Mouse (Mus musculus) embryonic facial prominence, embryonic 12.5 days (tissue): ENCODE results near the gene Gtf3c4. TPM values are rescaled to one million over a fixed set of nuclear protein-coding genes. Genes with fewer than 3 reads are reported as not detected.

Experiments
- ATAC-seq: fragments of 200-750 bp; cut with Nextera tagmentation; 2 replicates; pipeline ENCODE4 v1.8.0; 2017; ENCODE audit not compliant: insufficient number of reproducible peaks, insufficient read depth, low FRiP score, low TSS enrichment
- H3K27ac ChIP-seq: fragments of 300-500 bp; sonication (generic); 2 replicates; pipeline ENCODE4 v1.5.1; 2016; ENCODE audit warnings: mild to moderate bottlenecking
- H3K27me3 ChIP-seq: fragments of 300-500 bp; sonication (generic); 2 replicates; pipeline ENCODE4 v1.6.1; 2016; ENCODE audit warnings: mild to moderate bottlenecking, moderate library complexity
- H3K36me3 ChIP-seq: fragments of 300-500 bp; sonication (generic); 2 replicates; pipeline ENCODE4 v1.6.1; 2016; ENCODE audit warnings: mild to moderate bottlenecking
- H3K4me1 ChIP-seq: fragments of 300-500 bp; sonication (generic); 2 replicates; pipeline ENCODE4 v1.6.1; 2016
- H3K4me2 ChIP-seq: fragments of 300-500 bp; sonication (generic); replicated peaks from 2 replicates; pipeline ENCODE4 v1.6.1; 2016; ENCODE audit warnings: mild to moderate bottlenecking, moderate library complexity
- H3K4me3 ChIP-seq: fragments of 300-500 bp; sonication (generic); 2 replicates; pipeline ENCODE4 v1.5.1; 2016; ENCODE audit warnings: mild to moderate bottlenecking
- H3K9ac ChIP-seq: fragments of 300-500 bp; sonication (generic); 2 replicates; pipeline ENCODE4 v1.6.1; 2016; ENCODE audit warnings: mild to moderate bottlenecking, moderate library complexity
- H3K9me3 ChIP-seq: fragments of 300-500 bp; sonication (generic); 2 replicates; pipeline ENCODE4 v1.6.1; 2016; ENCODE audit warnings: mild to moderate bottlenecking, moderate library complexity
- WGBS: fragments of 180-500 bp; shearing (Covaris S2); methylation state at CpG from one replicate; pipeline ENCODE4 v1.1.7; 2016; 5-methylcytosine and 5-hydroxymethylcytosine counted together
- polyA plus RNA-seq: library from polyadenylated mRNA; unstranded; fragments of >200 nt; fragmentation: Nextera tagmentation; extraction: Ambion mirVana; gene quantifications from 2 replicates; pipeline ENCODE4 v1.2.1, GENCODE M21; 2016

The Gtf3c4 gene
- polyA plus RNA-seq, 1 experiment from 2014 or later: 31.1 TPM

GRCm38 (mm10) chr2:28848879-28849278, 8.7 kb upstream of the Gtf3c4 start:
- Histone ChIP-seq H3K36me3 (peaks cover 43% of the 10 kb centered on the region), H3K4me1 (no peaks in the 10 kb centered on the region), H3K9me3 (no peaks in the 10 kb centered on the region), H3K27me3 (no peaks in the 10 kb centered on the region), H3K4me3 (no peak overlapping the region), H3K4me2 (no peak overlapping the region), H3K27ac (no peak overlapping the region), H3K9ac (no peak overlapping the region)
- 94% methylated on average over 2 of the region's 2 CpGs for WGBS
- no peak for ATAC-seq

GRCm38 (mm10) chr2:28842042-28842441, 1.9 kb upstream of the Gtf3c4 start:
- Histone ChIP-seq H3K4me2 (peak overlapping the region; percentile 94), H3K27ac (no peak overlapping the region), H3K27me3 (no peaks in the 10 kb centered on the region), H3K4me3 (peak overlapping the region; percentile 99; the same call in 1 of the 2 replicates), H3K36me3 (peaks cover 17% of the 10 kb centered on the region), H3K9me3 (no peaks in the 10 kb centered on the region), H3K4me1 (peaks cover 26% of the 10 kb centered on the region), H3K9ac (0 out of 2 replicates have a peak overlapping the region, but pooled peaks have one; percentile 96)
- ATAC-seq: no peak
- 66% methylated on average over 3 of the region's 3 CpGs for WGBS

- Histone ChIP-seq H3K4me2 (peak overlapping the region; percentile 94), H3K27me3 (no peaks in the 10 kb centered on the region), H3K4me3 (peak overlapping the region; percentile 99), H3K9me3 (no peaks in the 10 kb centered on the region), H3K36me3 (peaks cover 6% of the 10 kb centered on the region), H3K4me1 (peaks cover 29% of the 10 kb centered on the region), H3K9ac (peak overlapping the region; percentile 96), H3K27ac (peak overlapping the region; percentile 90)
- WGBS: under 1% methylated on average over 53 of the region's 53 CpGs
- peak; percentile 24; the same call in 1 of the 2 replicates for ATAC-seq
Measured at GRCm38 (mm10) chr2:28839501-28840221, 499 bp downstream of the Gtf3c4 start.

GRCm38 (mm10) chr2:28836181-28836940, 3.8 kb downstream of the Gtf3c4 start:
- 73% methylated on average over 3 of the region's 3 CpGs for WGBS
- ATAC-seq: no peak
- Histone ChIP-seq H3K4me1 (peaks cover 21% of the 10 kb centered on the region), H3K27ac (no peak overlapping the region), H3K4me2 (no peak overlapping the region), H3K9ac (no peak overlapping the region), H3K36me3 (peaks cover 33% of the 10 kb centered on the region), H3K9me3 (no peaks in the 10 kb centered on the region), H3K4me3 (no peak overlapping the region), H3K27me3 (no peaks in the 10 kb centered on the region)

- H3K27me3 ChIP-seq: no peaks in the 10 kb centered on the region
- H3K9ac ChIP-seq: no peak overlapping the region
- H3K4me2 ChIP-seq: no peak overlapping the region
- 49% methylated on average over 4 of the region's 4 CpGs for WGBS
- H3K4me3 ChIP-seq: no peak overlapping the region
- no peak overlapping the region for H3K27ac ChIP-seq
- H3K36me3 ChIP-seq: peaks cover 88% of the 10 kb centered on the region
- ATAC-seq: no peak
- H3K4me1 ChIP-seq: no peaks in the 10 kb centered on the region
- no peaks in the 10 kb centered on the region for H3K9me3 ChIP-seq
Measured at GRCm38 (mm10) chr2:28829265-28829664, 10.9 kb downstream of the Gtf3c4 start.

- H3K27me3 ChIP-seq: no peaks in the 10 kb centered on the region
- H3K27ac ChIP-seq: no peak overlapping the region
- no peaks in the 10 kb centered on the region for H3K9me3 ChIP-seq
- no peak overlapping the region for H3K9ac ChIP-seq
- ATAC-seq: no peak
- H3K4me2 ChIP-seq: no peak overlapping the region
- H3K4me1 ChIP-seq: no peaks in the 10 kb centered on the region
- H3K36me3 ChIP-seq: peaks cover 15% of the 10 kb centered on the region
- no peak overlapping the region for H3K4me3 ChIP-seq
- WGBS: 78% methylated on average over 4 of the region's 4 CpGs
Measured at GRCm38 (mm10) chr2:28818866-28819265, 21.3 kb downstream of the Gtf3c4 start.

- no peak overlapping the region for H3K9ac ChIP-seq
- no peak overlapping the region for H3K4me3 ChIP-seq
- no peaks in the 10 kb centered on the region for H3K9me3 ChIP-seq
- no peak for ATAC-seq
- WGBS: 45% methylated on average over 5 of the region's 5 CpGs
- H3K4me1 ChIP-seq: no peaks in the 10 kb centered on the region
- no peak overlapping the region for H3K4me2 ChIP-seq
- H3K27me3 ChIP-seq: no peaks in the 10 kb centered on the region
- H3K27ac ChIP-seq: no peak overlapping the region
- no peaks in the 10 kb centered on the region for H3K36me3 ChIP-seq
Measured at GRCm38 (mm10) chr2:28810260-28811013, 29.7 kb downstream of the Gtf3c4 start.

- H3K9me3 ChIP-seq: no peaks in the 10 kb centered on the region
- H3K4me1 ChIP-seq: no peaks in the 10 kb centered on the region
- no peak for ATAC-seq
- H3K9ac ChIP-seq: no peak overlapping the region
- no peaks in the 10 kb centered on the region for H3K36me3 ChIP-seq
- H3K27ac ChIP-seq: no peak overlapping the region
- H3K4me3 ChIP-seq: no peak overlapping the region
- H3K27me3 ChIP-seq: no peaks in the 10 kb centered on the region
- 71% methylated on average over 6 of the region's 6 CpGs for WGBS
- no peak overlapping the region for H3K4me2 ChIP-seq
Measured at GRCm38 (mm10) chr2:28808841-28809240, 31.3 kb downstream of the Gtf3c4 start.

- no peaks in the 10 kb centered on the region for H3K36me3 ChIP-seq
- H3K4me1 ChIP-seq: no peaks in the 10 kb centered on the region
- no peak overlapping the region for H3K4me2 ChIP-seq
- no peaks in the 10 kb centered on the region for H3K9me3 ChIP-seq
- H3K9ac ChIP-seq: no peak overlapping the region
- peaks cover 4% of the 10 kb centered on the region; the same call in 1 of the 2 replicates for H3K27me3 ChIP-seq
- H3K4me3 ChIP-seq: no peak overlapping the region
- 91% methylated on average over 7 of the region's 7 CpGs for WGBS
- ATAC-seq: no peak
- no peak overlapping the region for H3K27ac ChIP-seq
Measured at GRCm38 (mm10) chr2:28803406-28803805, 36.8 kb downstream of the Gtf3c4 start.

GRCm38 (mm10) chr2:28799575-28799974, 40.6 kb downstream of the Gtf3c4 start:
- Histone ChIP-seq H3K9ac (no peak overlapping the region), H3K9me3 (no peaks in the 10 kb centered on the region), H3K4me1 (peaks cover 16% of the 10 kb centered on the region), H3K4me3 (no peak overlapping the region), H3K36me3 (no peaks in the 10 kb centered on the region), H3K27ac (no peak overlapping the region), H3K27me3 (peaks cover 17% of the 10 kb centered on the region; the same call in 1 of the 2 replicates), H3K4me2 (no peak overlapping the region)
- ATAC-seq: no peak
- 47% methylated on average over 2 of the region's 2 CpGs for WGBS

GRCm38 (mm10) chr2:28798390-28798789, 41.8 kb downstream of the Gtf3c4 start:
- Histone ChIP-seq H3K27ac (0 out of 2 replicates have a peak overlapping the region, but pooled peaks have one; percentile 23), H3K4me2 (no peak overlapping the region), H3K36me3 (no peaks in the 10 kb centered on the region), H3K4me1 (peaks cover 16% of the 10 kb centered on the region), H3K4me3 (no peak overlapping the region), H3K9ac (no peak overlapping the region), H3K9me3 (no peaks in the 10 kb centered on the region), H3K27me3 (peaks cover 17% of the 10 kb centered on the region; the same call in 1 of the 2 replicates)
- 37% methylated on average over 3 of the region's 3 CpGs for WGBS
- no peak for ATAC-seq
